In the genomic region with DNA sequence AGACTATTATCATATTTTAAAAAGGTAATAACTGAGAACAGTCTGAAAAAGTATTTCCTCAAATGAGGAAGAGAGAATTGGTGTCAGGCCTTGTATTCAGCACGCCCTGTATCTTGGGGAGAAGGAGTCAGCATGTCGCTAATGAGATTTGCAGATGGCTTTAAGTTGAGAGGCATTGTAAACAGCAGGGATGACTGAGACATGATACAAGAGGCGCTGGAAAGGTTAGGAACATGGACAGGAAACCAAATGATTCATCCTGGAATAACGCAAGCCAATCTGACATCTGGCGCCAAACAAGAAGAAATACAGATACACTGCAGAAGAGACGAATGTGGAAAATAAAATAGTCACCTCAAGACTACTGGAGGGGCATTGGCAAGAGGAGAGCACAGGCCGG, we compare ENCODE assay signal across 19 mouse cellular contexts. TPM values are rescaled to one million over a fixed set of nuclear protein-coding genes. Genes with fewer than 3 reads are reported as not detected.
DNase-seq lines count a peak whose midpoint lies in the region; ATAC-seq and TF ChIP-seq lines count a peak whose summit lies in the region.
"Had no signal": no experiment of that assay in that cellular context is flagged by ENCODE, and none has a peak within 500 bp of the region (broad histone marks: within the 10 kb centered on the region; RNA-seq: fewer than 3 reads in every experiment).

No protein-coding gene starts in this region.

- peak; percentile 59; the same call in 1 of the 2 replicates for ATAC-seq in intestine, embryonic 16.5 days
- ATAC-seq: forebrain, embryonic 16.5 days; liver, postnatal 0 days; midbrain, embryonic 15.5 days had no signal

- 50% methylated on average over 7 of the region's 7 CpGs for WGBS in intestine, embryonic 16.5 days

- H3K4me1 ChIP-seq in intestine, embryonic 16.5 days (ENCODE audit: control insufficient read depth, insufficient read depth, low read length): 0 out of 2 replicates have a peak, but pooled peaks cover 3% of the 10 kb centered on the region
- H3K4me1 ChIP-seq: hindbrain, embryonic 12.5 days; midbrain, embryonic 15.5 days had no signal

- no peak overlapping the region for H3K4me3 ChIP-seq in layer of hippocampus, adult 2 months
- H3K4me3 ChIP-seq in intestine, embryonic 16.5 days (ENCODE audit: low read length): no peak overlapping the region
- H3K4me3 ChIP-seq: hindbrain, embryonic 12.5 days; midbrain, embryonic 15.5 days had no signal

- H3K27me3 ChIP-seq in intestine, embryonic 16.5 days (replicated peaks; ENCODE audit: control insufficient read depth, insufficient read depth, low read length): no peaks in the 10 kb centered on the region
- H3K27me3 ChIP-seq: CH12.LX; hindbrain, embryonic 12.5 days; midbrain, embryonic 15.5 days had no signal

- H3K9me3 ChIP-seq in intestine, embryonic 16.5 days (ENCODE audit: control insufficient read depth, low read length): no peaks in the 10 kb centered on the region
- H3K9me3 ChIP-seq: hindbrain, embryonic 12.5 days; midbrain, embryonic 15.5 days had no signal

- no peak overlapping the region for H3K9ac ChIP-seq in intestine, embryonic 16.5 days (ENCODE audit: low read depth, low read length)
- H3K9ac ChIP-seq: hindbrain, embryonic 12.5 days; liver, postnatal 0 days; midbrain, embryonic 15.5 days had no signal

- H3K27ac ChIP-seq in layer of hippocampus, adult 2 months: peak overlapping the region; percentile 47; the same call in 1 of the 2 replicates
- peak overlapping the region; percentile 10; the same call in 1 of the 2 replicates for H3K27ac ChIP-seq in intestine, embryonic 16.5 days (ENCODE audit: low read length)
- H3K27ac ChIP-seq: hindbrain, embryonic 12.5 days; midbrain, embryonic 15.5 days had no signal

- no peaks in the 10 kb centered on the region for H3K36me3 ChIP-seq in intestine, embryonic 16.5 days (ENCODE audit: control insufficient read depth, insufficient read depth, low read length)
- H3K36me3 ChIP-seq: hindbrain, embryonic 12.5 days; midbrain, embryonic 15.5 days had no signal

- H3K4me2 ChIP-seq in intestine, embryonic 16.5 days (ENCODE audit: low read depth, low read length): no peak overlapping the region
- H3K4me2 ChIP-seq: hindbrain, embryonic 12.5 days; midbrain, embryonic 15.5 days had no signal

- no peak for TF ChIP-seq CTCF in layer of hippocampus, adult 2 months (conservative IDR thresholded peaks at IDR 0.05)

- peak; percentile 51 for DNase-seq in embryo, embryonic 10 days (ENCODE audit: low spot score)
- DNase-seq in embryo, embryonic 9.5 days (ENCODE audit: extremely low spot score): no peak
- DNase-seq in layer of hippocampus, adult 2 months (ENCODE audit: low spot score in 2 of 2): no peak
- DNase-seq in layer of hippocampus, postnatal 14 days (ENCODE audit: low spot score in 2 of 2): no peak
- DNase-seq in MN1 (ENCODE audit: low spot score): peak; percentile 41
- DNase-seq in thymus, postnatal 4 days: no peak
- DNase-seq in thymus, adult 18-20 months: no peak
- DNase-seq: adrenal gland, postnatal 10 days; cerebellum, adult 11-12 months; kidney, adult 11 months; kidney, postnatal 14 days; liver; liver, postnatal 0 days; retina, postnatal 1 day had no signal

RNA-seq across cellular contexts. Expression of a gene that starts 20.8 kb away (rescaled TPM):
- 10 to 100 TPM; 30.2 to 34.4 TPM for total RNA-seq in layer of hippocampus, adult 2 months (2021)
- 10 to 100 TPM; 32.3 to 33.1 TPM for total RNA-seq in layer of hippocampus, postnatal 14 days (2021)
- polyA plus RNA-seq in intestine, embryonic 16.5 days (2015; fragmentation: Nextera tagmentation; extraction: Ambion mirVana): 2.2 and 3.1 TPM in 2 replicates

Comparison
In these comparisons a context has a peak if more than half of its experiments do, and no peak if none do; other contexts are left out.
1. DNase-seq: peak in embryo, embryonic 10 days (single experiment) and MN1 (single experiment); none in embryo, embryonic 9.5 days (single experiment), layer of hippocampus, adult 2 months (0 of 2), layer of hippocampus, postnatal 14 days (0 of 2), thymus, postnatal 4 days (single experiment) and thymus, adult 18-20 months (0 of 2).